Mouse (Mus musculus): ENCODE data around the gene Aipl1.

Aipl1 gene

DNA sequence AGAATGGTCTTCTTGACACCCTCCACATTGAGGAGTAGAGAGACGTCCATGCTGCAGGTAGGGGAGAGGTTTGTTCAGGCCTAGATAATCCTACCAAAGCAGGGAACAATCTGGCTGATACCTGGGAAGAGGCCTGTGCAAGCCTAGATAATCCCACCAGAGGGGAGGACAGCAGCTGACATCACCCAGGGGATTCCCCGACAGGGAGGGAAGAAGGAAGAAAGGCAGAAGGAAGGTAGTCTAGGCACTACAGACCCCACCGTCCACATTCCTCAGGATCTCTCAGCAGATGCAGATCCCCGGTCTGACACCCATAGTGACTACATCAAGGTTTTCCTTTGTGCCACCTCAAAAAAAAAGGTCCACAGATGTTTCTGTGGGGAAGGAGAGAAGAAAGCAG is at the start of gene Aipl1:
Gene Aipl1 (minus strand): TSS at position 101 of the 400 bp plus-strand sequence.
- no peak for DNase-seq (ENCODE audit: low read depth, low spot score)

DNA sequence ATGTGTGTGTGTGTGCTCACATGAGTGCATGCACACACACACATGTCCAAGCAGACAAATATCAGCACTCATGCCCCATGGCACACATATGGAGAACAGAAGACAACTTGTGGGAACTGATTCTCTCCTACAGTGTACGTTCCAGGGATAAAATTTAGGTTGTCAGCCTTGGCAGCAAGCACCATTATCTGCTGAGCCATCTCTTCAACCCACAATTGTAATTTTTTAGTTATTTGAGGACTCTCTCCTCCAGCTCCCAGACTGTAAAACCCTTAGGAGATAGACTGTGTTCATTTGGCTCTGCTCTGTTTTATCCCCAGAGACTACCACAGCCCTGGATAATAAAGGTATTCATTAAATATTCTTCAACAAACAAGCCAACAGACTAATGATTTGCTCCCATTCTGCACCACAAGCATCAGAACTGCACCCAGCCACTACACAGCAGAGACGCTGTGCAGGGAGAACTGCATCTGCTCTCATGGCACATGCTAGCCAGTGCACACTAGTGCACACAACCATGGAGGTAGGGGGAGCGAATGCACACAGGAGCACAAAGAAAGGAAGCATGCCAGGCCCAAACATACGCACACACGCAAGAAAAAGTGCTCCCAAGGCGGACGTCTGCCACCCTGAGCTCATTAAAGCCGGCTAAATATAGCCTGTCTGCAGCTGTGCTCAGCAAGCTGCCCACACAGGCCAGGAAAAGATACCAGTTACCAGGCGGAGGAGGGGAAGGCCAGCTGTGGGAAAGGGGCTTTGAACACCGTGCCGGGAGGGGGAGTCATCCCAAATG is 49.1 kb upstream of the Aipl1 start:
- DNase-seq (ENCODE audit: low read depth, low spot score): no peak

DNA sequence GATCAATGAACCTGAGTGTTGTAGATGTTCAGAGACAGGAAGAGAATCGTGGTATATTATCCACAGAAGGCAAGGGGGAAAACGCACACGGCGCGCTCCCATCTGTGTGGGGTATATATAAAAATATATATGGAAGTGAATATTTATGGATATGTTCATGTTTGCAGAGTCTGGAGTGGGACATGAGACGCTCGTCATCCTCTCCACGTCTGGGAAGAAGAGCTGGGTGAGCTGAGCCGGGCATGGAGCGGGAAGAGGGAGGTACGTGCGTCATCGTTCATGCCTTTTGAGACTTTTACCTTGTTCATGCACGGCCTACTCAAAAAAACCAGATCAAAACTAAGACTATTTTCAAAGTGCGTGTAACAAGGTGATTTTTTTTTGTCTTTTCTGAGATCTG is 47.0 kb upstream of the Aipl1 start:
- no peak for DNase-seq (ENCODE audit: low read depth, low spot score)

DNA sequence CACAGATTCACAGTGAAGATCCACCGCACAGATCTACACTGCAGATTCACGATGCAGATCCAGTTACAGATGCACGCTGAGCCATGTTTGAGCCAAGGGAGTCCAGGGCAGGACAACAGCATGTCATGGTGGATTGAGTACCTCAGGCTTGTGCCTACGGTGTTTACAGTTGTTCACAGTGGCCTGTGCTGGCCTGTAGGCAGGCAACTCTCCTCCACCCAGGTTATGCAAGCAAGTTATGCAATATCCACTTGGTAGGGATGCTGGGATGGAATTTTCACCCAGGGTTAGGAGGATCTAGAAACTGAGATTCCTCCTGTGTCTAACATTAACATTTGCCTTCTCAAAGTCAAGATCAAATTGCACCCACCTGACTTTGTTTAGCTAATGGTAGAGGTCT is 45.3 kb upstream of the Aipl1 start:
- no peak for DNase-seq (ENCODE audit: low read depth, low spot score)

DNA sequence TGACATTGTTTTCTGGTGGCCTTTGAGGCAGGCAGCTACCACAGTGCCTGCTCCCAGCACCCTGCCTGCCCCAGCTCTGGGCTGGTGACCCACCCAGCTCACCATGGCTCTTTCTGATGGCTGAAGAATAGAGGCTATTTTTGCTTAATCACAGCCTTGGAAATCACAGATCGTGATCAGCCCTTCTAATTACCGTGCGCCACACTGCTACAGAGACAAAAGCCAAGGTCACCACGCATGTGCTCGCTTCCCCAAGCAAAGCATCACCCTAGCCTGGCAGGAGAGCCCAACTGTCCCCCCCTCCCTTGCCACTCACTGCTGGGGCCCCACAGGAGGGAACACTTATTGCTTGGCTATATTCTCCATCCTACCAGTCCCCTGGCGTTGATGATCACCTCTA is 43.2 kb upstream of the Aipl1 start:
- DNase-seq (ENCODE audit: low read depth, low spot score): no peak

DNA sequence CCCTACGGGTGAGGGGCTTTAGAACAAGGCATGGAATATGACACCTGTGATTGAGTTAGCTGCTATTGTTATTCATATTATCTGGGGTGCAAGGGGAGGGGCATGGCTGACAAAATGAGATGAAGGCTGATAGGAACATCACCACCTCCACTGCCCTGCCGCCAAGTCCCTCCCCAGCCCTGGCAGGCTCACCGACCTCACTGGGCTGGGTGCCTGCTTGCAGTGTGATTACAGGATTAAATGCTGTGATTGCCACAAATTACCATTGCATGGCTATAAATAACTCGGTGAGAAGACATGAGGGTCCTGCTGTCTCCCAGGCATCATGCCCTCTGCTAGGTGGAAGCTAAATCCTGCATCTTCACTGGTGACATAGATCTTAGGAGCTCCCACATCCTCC is 41.3 kb upstream of the Aipl1 start:
- DNase-seq (ENCODE audit: low read depth, low spot score): no peak

DNA sequence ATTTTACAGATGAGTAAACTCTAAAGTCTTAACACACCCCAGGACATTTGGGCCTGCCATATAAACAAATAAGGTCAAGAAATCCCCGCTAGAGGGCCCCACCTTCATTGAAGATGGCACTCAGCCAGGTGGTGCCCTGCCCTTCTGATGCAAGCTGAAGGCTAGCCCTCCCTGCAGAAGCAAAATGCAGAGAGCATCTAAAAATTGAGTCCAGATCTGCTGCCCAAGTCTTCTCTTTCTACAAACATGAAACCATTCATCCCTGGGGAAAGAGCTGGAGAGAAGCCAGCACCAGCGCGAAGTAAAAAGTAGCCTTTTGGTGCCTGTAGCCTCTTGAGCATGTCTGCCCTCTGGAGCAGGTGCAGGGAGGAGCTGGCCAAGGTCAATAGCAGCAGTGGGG is 40.7 kb upstream of the Aipl1 start:
- peak; percentile 25 for DNase-seq (ENCODE audit: low read depth, low spot score)

DNA sequence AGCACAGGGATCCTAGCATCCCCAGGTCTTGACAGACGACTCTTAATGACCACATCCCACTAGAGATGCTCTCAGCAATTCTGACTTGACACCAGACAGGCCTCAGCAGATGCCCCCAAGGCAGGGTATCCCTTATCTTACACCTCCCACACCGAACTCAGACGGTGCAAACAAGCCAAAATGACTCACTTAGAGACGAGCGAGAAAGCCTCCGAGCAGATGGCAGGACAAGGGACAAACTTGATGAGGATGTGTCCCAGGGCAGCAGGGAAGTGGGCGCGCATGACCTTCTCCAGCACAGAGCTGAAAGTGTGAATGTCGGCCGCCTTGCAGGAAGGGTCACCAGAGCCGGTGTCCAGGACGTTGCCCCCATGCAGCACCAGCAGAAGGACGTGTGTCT is 36.9 kb upstream of the Aipl1 start:
- DNase-seq (ENCODE audit: low read depth, low spot score): no peak

DNA sequence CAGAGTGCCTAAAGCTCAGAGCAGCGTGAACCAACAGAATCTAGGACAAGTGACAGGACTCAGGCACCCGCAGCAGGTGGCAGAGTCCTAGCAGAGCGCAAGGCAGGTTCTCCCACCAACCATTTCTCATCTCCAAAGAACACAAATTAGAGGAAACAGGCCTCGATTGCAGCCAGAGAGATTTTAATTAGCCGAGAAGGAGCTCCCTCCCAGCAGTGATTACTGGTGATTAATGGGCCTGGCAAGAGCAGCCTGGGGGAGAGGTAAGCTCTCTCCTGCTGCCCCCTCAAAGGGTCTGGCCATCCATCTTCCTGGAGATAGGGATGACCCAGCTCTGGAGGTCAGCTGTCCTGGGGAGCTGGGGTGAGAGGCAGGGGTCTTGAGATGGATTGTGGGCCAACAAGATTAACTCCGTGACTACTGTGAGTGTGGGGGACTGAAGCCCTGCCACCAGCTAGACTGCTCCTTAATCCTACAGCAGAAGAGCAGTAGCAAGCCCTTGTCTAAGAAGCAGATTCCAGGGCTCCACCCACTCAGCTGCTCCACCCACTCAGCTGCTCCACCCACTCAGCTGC is 35.1 kb upstream of the Aipl1 start:
- no peak for DNase-seq (ENCODE audit: low read depth, low spot score)

DNA sequence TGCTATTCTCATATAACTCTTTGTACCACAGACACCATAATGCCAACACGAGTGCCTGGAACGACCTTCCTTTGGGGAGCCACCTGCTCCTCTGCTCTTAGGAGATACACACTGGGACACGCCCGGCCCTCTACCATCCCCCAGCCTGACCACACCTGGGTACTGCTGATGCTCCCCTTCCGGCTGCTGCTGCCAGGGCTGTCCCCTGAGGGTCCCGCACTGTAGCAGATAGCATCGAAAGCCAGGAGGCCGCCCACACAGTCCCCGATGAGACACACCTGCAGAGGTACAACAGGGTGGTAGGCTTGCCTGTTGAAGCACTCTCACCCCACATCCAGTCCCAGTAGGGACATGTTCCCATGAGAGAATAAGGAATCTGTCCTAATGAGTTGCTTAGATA is 33.4 kb upstream of the Aipl1 start:
- no peak for DNase-seq (ENCODE audit: low read depth, low spot score)

DNA sequence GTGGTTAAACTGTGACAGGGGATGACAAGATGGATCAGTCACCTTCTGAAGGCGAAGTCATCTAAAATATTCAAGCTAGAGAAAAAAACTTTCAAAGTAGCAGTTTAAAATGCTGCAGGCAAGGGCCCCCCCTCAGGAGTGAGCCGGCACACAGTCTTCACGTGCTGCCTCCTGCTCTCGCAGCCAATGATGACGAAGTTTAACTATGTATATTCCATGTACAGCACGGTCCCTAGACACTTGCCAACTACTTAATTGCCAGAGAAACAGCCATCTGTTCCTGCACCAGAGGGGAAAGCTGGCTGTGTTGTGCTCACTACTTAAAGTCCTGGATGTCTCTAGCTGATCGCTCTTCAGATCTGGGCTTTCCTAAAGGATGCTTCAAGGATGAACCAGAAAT is 30.7 kb upstream of the Aipl1 start:
- no peak for DNase-seq (ENCODE audit: low read depth, low spot score)

DNA sequence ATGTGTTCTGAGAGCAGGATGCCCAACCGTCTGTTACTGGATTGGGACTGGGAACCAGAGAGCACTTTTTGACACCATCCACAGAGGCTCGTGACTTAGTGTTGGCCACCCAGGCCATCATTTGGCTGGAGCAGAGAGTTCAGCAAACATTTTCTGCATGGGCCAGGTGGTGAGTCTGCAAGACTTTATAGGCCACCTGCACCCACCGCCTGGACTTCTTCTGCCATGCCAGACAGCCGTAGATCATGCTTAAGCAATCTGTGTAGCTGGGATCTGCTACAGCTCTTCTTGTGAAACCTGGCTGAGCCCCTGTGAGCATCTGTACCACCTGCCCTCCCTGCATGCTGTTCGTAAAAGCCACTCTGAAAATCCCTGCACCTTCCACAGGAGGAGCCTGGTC is 30.0 kb upstream of the Aipl1 start:
- no peak for DNase-seq (ENCODE audit: low read depth, low spot score)

DNA sequence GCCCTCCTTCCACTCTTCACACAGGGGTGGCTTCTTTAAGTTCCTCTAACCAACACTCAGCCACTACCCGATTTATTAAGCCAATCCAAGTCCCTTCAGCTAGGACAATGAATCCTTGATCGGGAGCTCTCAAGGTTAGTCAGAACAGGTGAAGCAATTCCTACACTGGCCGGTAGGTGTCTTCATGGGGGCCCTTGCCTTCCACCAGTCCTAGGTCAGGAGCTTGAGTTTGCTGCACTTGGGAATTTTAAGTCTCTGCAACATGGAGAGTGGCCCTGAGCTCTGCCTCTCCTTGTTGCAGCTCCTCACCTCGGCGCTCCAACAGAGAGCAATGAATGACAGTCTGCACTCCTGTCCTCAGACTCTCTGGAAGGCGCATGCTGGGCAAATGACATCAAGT is 29.0 kb upstream of the Aipl1 start:
- peak; percentile 77 for DNase-seq (ENCODE audit: low read depth, low spot score)

DNA sequence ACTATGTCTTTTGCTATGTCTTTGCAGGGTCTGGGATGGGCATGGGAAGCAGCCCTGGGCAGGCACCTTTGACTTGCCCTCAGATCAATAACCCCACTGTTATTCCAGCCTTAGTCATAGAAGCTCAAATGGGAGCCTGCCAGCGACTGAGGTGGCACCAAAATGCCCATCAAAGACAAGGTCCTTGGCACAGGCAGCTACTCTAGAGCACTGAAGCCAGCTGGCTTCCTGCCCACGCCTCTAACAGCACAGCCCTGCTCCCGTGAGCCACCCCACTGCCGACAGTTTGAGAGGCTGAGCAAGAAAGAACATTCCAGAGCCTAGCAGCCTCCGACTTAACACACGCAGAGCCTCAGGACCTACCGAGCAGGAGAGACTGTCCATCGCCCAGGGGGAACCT is 27.8 kb upstream of the Aipl1 start:
- DNase-seq (ENCODE audit: low read depth, low spot score): no peak

DNA sequence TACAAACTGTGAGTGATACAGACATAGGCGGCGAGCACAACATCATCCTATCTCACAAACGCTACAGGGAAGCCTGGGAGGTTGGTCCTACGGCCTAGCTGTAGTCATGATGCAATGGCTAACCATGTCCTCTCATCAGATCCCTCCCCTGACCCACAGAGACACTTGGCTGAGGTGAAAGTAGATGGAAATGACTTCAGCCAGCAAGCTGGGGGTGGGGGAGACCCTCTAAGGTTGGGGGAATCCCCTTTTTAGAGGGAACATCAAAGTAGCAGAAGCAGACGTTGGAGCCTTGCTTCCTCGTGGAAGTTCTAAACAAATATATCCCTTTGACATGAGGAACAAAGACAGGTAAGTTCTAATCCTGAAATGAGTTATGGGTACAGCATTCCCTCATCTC is 27.1 kb upstream of the Aipl1 start:
- DNase-seq (ENCODE audit: low read depth, low spot score): no peak

DNA sequence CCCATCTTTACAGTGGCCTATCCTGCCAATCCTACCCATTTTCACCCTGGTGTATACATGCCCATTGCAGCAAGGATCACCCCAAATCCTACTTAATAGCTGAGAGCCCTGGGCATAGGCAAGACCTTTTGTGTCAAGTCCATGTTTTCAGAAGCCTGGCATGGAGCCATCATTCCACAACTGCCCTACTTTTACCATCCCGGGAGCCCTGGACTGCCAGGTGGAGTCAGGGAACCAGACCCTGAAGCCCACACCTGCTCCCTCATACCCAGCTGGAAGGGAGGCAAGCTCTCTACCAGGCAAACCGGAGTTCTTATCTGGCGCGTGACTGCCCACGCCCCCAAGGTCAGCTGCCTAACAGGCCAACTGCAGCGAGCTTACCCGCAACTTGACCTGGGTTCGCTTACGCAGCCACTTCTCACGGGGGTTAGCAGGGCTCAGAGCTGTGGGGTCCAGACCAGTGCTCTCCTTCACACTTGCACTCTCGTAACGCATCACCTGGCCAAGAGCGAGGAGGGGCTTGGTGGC is 23.8 kb upstream of the Aipl1 start:
- no peak for DNase-seq (ENCODE audit: low read depth, low spot score)

DNA sequence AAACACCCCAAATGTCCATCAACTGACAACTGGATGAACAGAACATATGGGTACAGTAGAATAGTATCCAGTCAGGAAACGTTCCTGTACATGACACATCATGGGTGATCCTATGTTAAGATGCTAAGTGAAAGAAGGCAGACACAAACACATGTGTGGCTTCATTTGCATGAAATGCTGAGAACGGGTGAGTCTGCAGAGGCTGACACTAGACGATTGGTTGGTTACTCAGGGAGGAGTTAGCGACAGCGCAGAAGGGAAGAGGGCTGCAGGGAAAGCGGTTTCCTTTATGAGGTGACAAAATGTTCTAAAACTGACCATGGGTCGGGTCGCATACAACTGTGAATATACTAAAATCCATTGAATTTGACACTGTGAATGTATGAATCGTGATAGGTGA is 23.1 kb upstream of the Aipl1 start:
- no peak for DNase-seq (ENCODE audit: low read depth, low spot score)

DNA sequence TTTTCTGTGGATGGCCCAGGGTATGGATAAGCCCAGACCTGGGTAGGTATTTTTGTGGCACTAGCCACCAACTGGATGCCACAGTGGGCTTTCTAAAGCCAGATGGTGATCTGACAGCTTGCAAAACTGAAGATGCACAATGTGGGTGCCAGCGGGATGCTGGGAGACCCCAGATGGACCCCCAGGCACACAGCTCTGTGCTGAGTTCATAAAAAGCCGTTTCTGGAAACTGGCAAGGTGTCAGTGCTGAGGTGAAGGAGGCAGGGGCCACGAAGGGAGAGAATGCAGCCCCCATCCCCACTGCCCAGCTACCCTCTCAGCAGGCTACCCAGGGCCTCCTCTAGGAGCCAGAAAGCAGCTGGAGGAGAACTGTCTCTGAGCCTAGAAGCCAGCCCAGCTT is 19.9 kb upstream of the Aipl1 start:
- DNase-seq (ENCODE audit: low read depth, low spot score): no peak

DNA sequence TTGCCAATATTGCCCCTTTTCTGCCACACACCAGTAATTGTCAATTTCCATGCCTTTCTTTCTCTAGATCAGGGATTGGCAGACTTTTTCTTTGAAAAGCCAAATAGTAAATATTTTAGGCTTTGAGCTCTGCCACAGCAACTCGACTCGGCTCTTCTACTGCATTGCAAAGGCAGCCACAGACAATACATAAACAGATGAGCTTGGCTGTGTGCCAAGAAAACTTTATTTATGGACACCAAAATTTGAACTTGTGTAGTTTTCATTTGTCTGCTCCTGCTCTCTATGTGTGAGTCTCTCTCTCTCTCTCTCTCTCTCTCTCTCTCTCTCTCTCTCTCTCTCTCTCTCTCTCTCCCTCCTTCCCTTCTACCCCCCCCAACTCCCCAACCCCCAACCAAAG is 17.9 kb upstream of the Aipl1 start:
- no peak for DNase-seq (ENCODE audit: low read depth, low spot score)

DNA sequence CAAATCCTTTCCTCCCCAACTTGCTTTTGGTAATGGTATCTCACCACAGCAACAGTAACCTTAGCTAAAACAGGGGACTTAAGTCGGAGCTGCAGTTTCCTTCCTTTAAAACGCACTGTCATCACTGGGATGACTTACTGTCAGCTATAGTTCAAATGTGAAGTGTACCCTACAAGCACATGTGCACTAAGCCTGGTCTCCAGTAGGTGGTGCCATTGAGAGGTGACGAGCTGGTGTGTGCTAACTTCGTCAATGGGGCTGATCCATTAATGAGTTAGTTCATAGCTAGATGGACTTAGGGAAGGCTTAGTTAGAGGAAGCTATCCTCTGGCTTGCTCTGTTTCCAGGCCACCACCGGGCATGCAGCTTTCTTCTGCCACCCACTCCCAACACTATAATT is 15.3 kb upstream of the Aipl1 start:
- DNase-seq (ENCODE audit: low read depth, low spot score): peak; percentile 80

DNA sequence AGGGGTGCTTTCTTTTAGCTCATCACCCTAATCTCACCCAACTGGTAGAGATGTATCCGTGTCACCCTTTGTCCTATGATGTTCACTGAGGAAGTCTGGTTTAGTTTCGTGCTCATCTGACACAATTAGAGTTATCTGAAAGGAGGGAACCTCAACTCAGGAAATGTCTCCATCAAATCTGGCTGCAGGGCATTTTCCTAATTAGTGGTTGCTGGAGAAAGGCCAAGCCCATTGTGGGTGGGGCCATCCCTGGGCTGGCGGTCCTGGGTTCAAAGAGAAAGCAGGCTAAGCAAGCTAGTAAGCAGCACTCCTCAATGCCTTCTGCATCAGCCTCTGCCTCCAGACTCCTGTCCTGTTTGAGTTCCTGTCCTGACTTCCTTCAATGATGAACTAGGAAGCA is 14.9 kb upstream of the Aipl1 start:
- DNase-seq (ENCODE audit: low read depth, low spot score): no peak

DNA sequence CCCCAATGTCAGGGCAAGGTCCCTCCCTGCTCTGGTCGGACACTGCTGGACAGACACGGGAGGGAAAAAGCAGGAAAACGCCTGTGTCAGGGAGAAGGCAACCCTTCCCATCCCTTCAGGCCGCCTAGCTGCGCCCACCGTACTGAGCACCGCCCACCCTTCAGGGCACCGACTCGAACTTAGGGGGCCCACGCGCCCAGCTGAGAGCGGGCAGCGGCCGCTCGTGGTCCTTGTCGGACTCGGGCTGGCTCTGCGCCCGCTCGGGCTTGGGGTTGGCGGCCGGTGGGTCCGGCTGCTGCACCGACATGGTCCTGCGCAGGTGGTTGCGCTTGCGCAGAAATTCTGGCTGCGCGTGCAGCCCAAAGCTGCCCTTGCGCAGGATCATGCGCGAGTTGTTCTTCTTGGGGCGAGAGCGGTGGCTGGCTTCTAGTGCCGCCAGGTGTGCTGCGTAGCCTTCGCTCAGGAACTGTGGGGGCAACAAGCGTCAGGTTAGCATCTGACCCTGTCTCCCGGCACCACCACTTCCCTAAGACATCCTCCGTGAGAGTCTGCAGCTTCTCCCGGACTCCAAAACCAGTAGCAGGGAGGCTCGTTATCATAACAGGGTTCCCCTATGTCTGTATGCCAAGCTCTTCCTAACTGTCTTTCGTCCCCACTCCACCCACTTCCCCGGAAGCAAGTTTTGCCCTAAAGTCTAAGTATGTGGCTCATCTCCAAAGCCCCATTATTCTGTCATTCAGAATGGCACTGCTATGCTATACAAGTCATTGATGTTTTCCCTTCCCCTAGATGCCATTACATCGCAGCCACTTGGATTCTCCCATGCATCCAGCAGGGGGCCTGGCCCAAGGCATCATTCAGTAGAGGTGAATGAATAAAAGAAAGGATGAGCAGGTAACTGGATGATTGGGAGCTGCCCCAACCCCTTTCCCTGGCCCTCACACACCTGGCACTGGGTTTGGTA is 13.9 kb upstream of the Aipl1 start:
- DNase-seq (ENCODE audit: low read depth, low spot score): peak; percentile 76

Data from R1 (cell line).